Mouse (Mus musculus) brain, embryonic 14.5 days (tissue): ENCODE data around the gene Higd1a. TPM values are rescaled to one million over a fixed set of nuclear protein-coding genes. Genes with fewer than 3 reads are reported as not detected.

Experiments
- DNase-seq: peaks from one replicate; pipeline ENCODE4 v3.0.0-alpha.2; 2011; ENCODE audit warnings: low read depth
- CTCF ChIP-seq: fragments of 200-500 bp; IDR thresholded peaks from 2 replicates; pipeline ENCODE4 v1.5.1; 2012; ENCODE audit warnings: inconsistent platforms, mild to moderate bottlenecking, moderate library complexity, borderline replicate concordance; ENCODE audit not compliant: insufficient read depth, insufficient read length; ENCODE audit errors: extremely low read depth
- POLR2A ChIP-seq: fragments of 200-500 bp; IDR thresholded peaks from 2 replicates; pipeline ENCODE4 v1.6.1; 2012; ENCODE audit warnings: mild to moderate bottlenecking, inconsistent platforms, borderline replicate concordance; ENCODE audit not compliant: poor library complexity, insufficient read depth, insufficient read length, severe bottlenecking; ENCODE audit errors: extremely low read depth
- polyA plus RNA-seq: library from polyadenylated mRNA; depleted of rRNA; stranded (reverse); fragments of >200 nt; gene quantifications from 2 replicates; pipeline ENCODE4 v1.2.3, GENCODE M21; 2012; rRNA removed

Higd1a gene
- 42.6 and 43.8 TPM in 2 replicates for polyA plus RNA-seq

- DNase-seq = no peak
- TF ChIP-seq POLR2A = no peak
- TF ChIP-seq CTCF = no peak
Measured at GRCm38 (mm10) chr9:121858153-121858488, at the start of gene Higd1a. Higd1a (minus strand) TSS chr9:121858362.

- no peak for TF ChIP-seq CTCF
- no peak for TF ChIP-seq POLR2A
- DNase-seq = no peak
Measured at GRCm38 (mm10) chr9:121907356-121908070, 49.4 kb upstream of the Higd1a start.

GRCm38 (mm10) chr9:121906456-121906855 is 48.3 kb upstream of the Higd1a start:
- no peak for TF ChIP-seq POLR2A
- no peak for TF ChIP-seq CTCF
- no peak for DNase-seq

- peak; percentile 12 for DNase-seq
- no peak for TF ChIP-seq POLR2A
- no peak for TF ChIP-seq CTCF
Measured at GRCm38 (mm10) chr9:121905556-121906185, 47.5 kb upstream of the Higd1a start.

GRCm38 (mm10) chr9:121904946-121905345 is 46.8 kb upstream of the Higd1a start:
- no peak for TF ChIP-seq CTCF
- DNase-seq = no peak

- no peak for TF ChIP-seq POLR2A
- TF ChIP-seq CTCF = no peak
Measured at GRCm38 (mm10) chr9:121904319-121904718, 46.2 kb upstream of the Higd1a start.

GRCm38 (mm10) chr9:121903476-121904305 is 45.5 kb upstream of the Higd1a start:
- no peak for DNase-seq
- TF ChIP-seq CTCF (no peak), POLR2A (no peak)

More at GRCm38 (mm10) chr9:121904319-121904718, 46.2 kb upstream of the Higd1a start:
- DNase-seq = no peak

- TF ChIP-seq CTCF (no peak), POLR2A (no peak)
- DNase-seq = no peak
Measured at GRCm38 (mm10) chr9:121901710-121902700, 43.8 kb upstream of the Higd1a start.

GRCm38 (mm10) chr9:121900282-121900855 is 42.2 kb upstream of the Higd1a start:
- TF ChIP-seq POLR2A (no peak), CTCF (no peak)
- no peak for DNase-seq

- no peak for DNase-seq
- TF ChIP-seq POLR2A (no peak), CTCF (no peak)
Measured at GRCm38 (mm10) chr9:121899306-121899705, 41.1 kb upstream of the Higd1a start.

GRCm38 (mm10) chr9:121898245-121898644 is 40.1 kb upstream of the Higd1a start, which contains the start of gene Ackr2:
Ackr2 (plus strand) TSS chr9:121898355.
- DNase-seq = no peak
- TF ChIP-seq POLR2A (no peak), CTCF (no peak)

- TF ChIP-seq CTCF (no peak), POLR2A (no peak)
- DNase-seq = no peak
Measured at GRCm38 (mm10) chr9:121896820-121897219, 38.7 kb upstream of the Higd1a start.

- no peak for DNase-seq
- TF ChIP-seq CTCF (no peak), POLR2A (no peak)
Measured at GRCm38 (mm10) chr9:121895392-121895993, 37.3 kb upstream of the Higd1a start.
